Mouse (Mus musculus): Measurements from ENCODE around the gene Vps54.
"Not testable (repeated sequence)": the region's sequence is repeated elsewhere in the genome, so short reads cannot be mapped to it uniquely, and the experiment has no call there.

The Vps54 gene

GRCm38 (mm10) chr11:21241351-21241750, 2.3 kb downstream of the Vps54 start:
- no peak for DNase-seq (ENCODE audit: low spot score)

- no peak for DNase-seq (ENCODE audit: low spot score)
Measured at GRCm38 (mm10) chr11:21247203-21247865, 8.3 kb downstream of the Vps54 start.

DNA sequence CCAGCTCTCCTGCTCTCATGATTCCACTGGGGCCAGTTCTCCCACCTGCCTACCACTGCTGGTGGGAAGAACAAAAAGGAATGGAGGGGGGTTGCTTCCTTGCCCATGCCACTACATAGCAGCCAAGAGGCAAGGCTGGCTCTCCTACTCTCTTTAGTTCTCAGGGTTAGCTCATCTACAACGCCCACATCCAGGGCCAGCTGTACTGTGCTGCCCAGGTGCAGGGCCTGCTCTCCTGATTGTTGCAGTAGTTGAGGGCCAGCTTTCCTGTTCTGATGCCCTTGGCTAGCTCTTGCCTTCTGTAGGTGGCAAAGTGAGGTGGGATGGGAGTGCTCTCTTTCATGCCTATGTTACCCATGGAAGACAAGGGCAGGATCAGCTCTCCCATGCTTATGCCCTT, 8.9 kb downstream of the Vps54 start:
- DNase-seq (ENCODE audit: low spot score) = no peak

- no peak for DNase-seq (ENCODE audit: low spot score)
Measured at GRCm38 (mm10) chr11:21250366-21250765, 11.3 kb downstream of the Vps54 start.

- not testable (repeated sequence) for DNase-seq (ENCODE audit: low spot score)
Measured at GRCm38 (mm10) chr11:21258611-21259010, 19.5 kb downstream of the Vps54 start.

DNA sequence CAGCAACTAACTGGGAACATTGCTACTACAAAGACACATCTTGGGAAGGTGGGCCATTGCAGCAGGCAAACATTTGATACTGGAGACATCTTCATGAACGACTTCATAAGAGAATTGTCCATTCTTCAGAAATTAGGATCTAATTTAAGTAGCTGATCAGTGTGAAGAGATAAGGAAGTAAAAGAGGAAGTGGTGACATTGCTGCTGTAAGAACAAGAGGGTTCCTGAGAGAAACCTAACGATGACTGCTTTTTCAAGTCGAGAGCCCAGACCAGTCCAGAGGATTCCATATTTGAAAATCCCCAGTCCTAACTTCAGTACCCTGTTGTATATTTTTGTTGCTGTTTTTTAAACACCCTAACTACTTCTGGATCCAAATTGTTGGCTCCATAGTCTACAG, 26.3 kb downstream of the Vps54 start:
- no peak for DNase-seq (ENCODE audit: low spot score)

GRCm38 (mm10) chr11:21276151-21276550, 37.1 kb downstream of the Vps54 start:
- DNase-seq (ENCODE audit: low spot score) = no peak

DNA sequence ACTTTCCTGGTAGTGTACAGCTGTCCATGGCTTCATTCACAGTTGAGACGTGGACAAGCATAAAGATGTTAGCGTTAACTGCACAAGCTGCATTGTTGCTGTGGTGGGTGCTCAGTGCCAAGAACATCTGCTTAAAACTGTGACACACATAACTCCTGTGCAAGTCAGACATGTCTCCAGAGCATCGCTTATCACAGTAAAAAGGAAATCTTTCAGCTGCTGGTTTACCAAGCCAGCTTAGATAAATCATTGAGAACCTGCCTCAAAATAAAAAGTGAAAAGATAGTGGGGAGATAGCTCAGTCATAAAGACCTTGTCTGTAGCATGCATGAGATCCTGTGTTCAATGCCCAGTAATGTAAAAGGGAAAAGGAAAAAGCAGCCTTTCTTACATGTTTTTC, 47.3 kb downstream of the Vps54 start:
- no peak for DNase-seq (ENCODE audit: low spot score)

DNA sequence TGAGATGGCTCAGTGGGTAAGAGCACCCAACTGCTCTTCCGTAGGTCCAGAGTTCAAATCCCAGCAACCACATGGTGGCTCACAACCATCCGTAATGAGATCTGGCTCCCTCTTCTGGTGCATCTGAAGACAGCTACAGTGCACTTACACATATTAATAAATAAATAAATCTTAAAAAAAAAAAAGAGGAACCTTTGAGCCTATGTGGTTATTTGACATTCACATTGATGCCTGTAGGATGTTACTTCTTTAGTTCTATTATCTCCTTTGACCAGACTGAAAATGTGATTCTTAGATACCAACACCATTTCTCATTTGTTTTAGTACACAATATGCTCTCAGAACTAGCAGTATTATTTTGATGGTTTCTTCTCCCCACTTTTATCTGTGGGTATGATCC, 49.1 kb downstream of the Vps54 start:
- not testable (repeated sequence) for DNase-seq (ENCODE audit: low spot score)

GRCm38 (mm10) chr11:21295486-21295885, 56.4 kb downstream of the Vps54 start:
- no peak for DNase-seq (ENCODE audit: low spot score)

- no peak for DNase-seq (ENCODE audit: low spot score)
Measured at GRCm38 (mm10) chr11:21303619-21304018, 64.5 kb downstream of the Vps54 start.

DNA sequence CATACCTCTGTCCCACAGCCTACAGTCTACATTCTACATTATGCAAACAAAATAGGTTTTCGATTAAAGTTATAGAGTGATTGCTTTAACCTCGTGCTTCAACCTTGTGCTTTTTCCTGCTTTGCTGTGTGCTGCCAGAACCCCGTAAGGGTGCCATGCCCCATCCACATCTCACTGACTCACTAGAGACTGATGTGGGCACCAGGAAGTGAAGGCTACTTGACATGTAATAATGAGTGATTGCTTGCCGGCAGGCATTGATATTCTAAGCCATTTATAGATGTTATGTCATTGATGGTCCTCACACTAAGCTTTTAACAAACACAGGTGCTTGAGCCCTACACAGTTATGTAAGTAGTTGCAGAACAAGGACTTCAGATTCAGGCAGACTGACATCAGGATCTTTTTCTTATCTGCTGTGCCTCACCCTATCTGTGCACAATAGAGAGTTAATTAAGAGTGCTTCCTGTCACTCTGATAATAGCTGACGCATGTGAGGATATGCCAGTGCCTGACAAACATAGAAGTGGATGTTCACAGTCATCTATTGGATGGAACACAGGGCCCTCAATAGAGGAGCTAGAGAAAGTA, 68.1 kb downstream of the Vps54 start:
- no peak for DNase-seq (ENCODE audit: low spot score)

- DNase-seq (ENCODE audit: low spot score) = no peak
Measured at GRCm38 (mm10) chr11:21308119-21308518, 69.0 kb downstream of the Vps54 start.

DNA sequence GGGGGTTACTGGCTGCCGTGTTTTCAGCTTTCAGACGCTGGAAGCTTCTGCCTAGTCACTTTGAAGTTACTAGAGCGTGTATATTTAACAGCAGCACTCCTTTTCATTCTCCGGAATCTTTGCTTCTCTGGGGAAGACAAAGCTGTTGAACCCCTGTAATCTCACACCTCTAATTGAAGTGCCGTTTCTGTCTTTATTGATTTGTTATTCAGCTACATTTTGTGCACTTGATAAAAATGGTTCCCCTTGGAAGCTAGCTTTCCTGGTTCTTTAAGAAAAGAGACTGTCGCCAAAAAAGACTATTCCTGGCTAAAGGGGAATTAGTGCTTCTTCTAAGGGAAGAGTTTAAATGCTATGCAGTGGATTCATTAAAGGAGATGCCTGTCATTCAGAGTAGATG, 70.4 kb downstream of the Vps54 start:
- no peak for DNase-seq (ENCODE audit: low spot score)

DNA sequence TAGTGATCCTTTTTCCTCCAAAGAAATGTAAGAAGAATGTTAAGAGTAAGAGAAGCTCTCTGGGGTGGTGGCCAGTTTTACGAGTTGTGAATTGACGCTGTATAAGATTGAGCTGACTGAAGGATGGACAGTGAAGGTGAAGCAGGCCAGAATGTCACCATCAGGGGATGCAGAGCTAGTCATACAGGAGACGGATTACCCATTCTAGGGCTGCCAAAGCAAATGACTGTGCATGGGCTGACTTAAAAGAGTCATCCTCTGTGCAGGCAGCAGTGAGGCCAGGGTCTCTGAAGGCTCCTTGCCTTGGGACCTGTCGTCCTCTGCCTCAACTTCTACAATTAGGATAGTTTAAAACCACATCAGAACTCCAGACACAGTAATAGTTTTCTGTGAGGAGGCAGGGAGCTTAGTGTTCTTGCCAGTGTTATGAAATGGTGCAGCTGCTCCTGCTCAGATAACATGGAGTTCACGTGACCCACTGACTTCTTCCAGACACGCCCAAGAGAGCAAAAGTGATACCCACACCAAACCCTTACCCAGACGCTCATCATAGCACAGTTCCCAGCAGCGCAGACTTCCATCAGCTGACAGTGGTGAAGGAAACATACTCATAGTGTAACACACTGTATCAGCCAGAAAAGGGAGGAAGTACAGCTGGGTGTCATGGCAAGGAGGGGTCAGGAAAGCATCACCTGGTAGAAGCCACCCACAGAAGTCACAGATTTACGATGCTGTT, 75.0 kb downstream of the Vps54 start:
- DNase-seq (ENCODE audit: low spot score) = no peak

- no peak for DNase-seq (ENCODE audit: low spot score)
Measured at GRCm38 (mm10) chr11:21321577-21321976, 82.5 kb downstream of the Vps54 start.

- DNase-seq (ENCODE audit: low spot score) = no peak
Measured at GRCm38 (mm10) chr11:21322349-21322748, 83.3 kb downstream of the Vps54 start.

- DNase-seq (ENCODE audit: low spot score) = no peak
Measured at GRCm38 (mm10) chr11:21325781-21326180, 86.7 kb downstream of the Vps54 start.

- DNase-seq (ENCODE audit: low spot score) = no peak
Measured at GRCm38 (mm10) chr11:21326770-21327169, 87.7 kb downstream of the Vps54 start.

DNA sequence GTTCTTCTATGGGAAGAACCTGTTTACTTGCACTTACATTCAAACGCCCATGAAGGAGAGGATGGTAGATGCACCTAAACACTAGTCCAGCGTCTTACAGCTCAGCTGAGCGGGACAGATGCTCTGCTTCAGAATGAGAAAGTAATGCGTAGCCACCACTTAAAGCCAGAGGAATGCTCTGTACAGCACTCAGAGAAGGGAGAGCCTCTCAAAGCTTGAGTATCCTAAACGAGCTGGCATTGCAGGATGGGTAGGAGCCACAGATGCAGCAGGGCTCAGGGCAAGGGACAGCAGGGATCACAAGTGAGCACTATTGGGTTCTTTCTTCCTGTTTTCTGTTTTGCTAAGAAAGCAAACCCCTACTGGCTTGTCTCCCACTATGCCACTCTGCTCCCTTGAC, 88.4 kb downstream of the Vps54 start:
- DNase-seq (ENCODE audit: low spot score) = no peak

GRCm38 (mm10) chr11:21328141-21328540, 89.1 kb downstream of the Vps54 start:
- DNase-seq (ENCODE audit: low spot score) = no peak

GRCm38 (mm10) chr11:21332639-21333295, 93.7 kb downstream of the Vps54 start:
- DNase-seq (ENCODE audit: low spot score) = no peak

- no peak for DNase-seq (ENCODE audit: low spot score)
Measured at GRCm38 (mm10) chr11:21337855-21338254, 98.8 kb downstream of the Vps54 start.

Data from ovary, postnatal 14 days (tissue).